Mouse (Mus musculus) right cerebral cortex, adult 18-20 months (tissue): Measurements from ENCODE around the gene Prdm16.

ENCODE experiments used
- DNase-seq: peaks from one replicate; pipeline ENCODE4 v3.0.0; 2022; ENCODE audit warnings: mixed read lengths

The Prdm16 gene

DNA sequence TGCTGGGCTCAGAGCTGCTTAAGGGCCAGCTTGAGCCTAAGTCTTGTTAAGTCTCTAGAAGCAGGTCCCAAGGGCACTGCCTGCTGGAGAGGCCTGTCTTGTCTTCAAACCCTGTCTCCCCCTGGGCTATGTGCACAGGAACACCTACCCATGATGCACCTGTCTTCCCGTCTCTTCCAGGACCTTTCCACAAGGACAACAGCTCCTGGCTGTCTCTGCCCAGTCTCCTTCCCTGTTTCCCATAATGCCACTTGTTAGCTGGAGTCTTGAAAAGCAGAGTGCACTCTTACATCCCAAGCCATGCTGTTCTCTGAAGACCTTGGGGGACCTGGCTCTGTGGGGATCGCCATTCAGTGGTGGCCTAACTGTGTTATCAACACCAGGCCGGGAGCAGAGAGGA, 35.7 kb downstream of the Prdm16 start:
- DNase-seq, result no peak

GRCm38 (mm10) chr4:154599977-154600376, 36.7 kb downstream of the Prdm16 start:
- no peak for DNase-seq

- no peak for DNase-seq
Observed at GRCm38 (mm10) chr4:154598357-154598756, 38.3 kb downstream of the Prdm16 start.

- no peak for DNase-seq
Observed at GRCm38 (mm10) chr4:154596805-154597204, 39.9 kb downstream of the Prdm16 start.

DNA sequence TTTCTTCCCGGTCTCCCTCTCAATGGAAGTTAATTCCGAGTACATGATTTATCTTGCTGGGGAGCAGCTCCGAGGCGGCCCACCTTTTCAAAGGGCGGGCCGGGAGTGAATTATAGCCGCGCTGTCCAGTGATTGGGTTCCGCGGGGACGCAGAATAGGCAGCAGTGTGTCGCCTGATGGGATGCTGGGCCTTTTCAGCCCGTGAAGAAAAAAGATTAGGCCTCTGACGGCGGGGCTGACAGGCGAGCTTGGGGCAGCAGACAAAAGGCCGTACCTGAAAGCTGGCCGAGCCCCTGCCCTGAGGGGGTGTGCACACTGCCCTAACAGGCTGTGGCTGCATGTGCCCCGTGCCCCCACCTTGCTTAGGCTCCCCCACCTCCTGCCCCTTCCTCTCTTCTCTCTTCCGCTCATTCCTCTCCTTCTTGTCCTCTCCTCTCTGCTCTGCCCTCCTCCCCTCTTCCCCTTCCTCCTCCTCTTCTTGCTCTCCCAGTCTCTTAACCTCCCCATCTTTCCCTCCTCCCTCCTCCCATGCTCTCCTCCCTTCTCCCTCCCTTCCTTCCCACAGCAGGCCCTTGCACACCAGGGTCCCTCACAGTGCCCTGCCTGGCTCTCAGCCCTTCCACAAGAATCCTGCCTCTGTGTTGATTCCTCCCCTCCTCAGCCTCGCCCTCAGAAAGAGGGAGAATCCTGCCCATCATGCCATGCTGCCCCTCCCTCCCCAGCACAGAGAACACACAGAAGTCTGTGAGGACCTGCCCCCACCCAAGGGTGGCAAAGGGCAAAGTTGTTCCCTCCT, 41.7 kb downstream of the Prdm16 start:
- DNase-seq, result no peak

GRCm38 (mm10) chr4:154594116-154594760, 42.4 kb downstream of the Prdm16 start:
- no peak for DNase-seq

DNA sequence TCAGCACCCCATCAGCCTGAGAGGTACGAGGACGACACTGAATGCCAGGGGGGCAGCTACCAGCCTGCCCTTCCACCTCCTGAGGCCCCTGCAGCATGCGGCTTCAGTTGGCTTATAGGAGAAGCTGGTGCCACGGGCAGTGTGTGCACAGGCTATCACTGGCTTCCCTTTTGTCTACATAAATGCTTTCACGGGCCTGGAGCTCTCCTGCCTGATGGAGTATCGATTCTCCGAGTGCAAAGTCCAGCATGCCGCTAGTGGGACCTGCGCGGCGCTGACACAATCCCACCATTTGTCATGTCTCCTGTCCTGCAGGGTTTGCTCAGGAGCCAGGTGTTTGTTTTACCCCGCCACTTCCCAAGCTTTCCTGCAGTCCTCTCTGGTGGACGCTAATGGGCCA, 44.1 kb downstream of the Prdm16 start:
- no peak for DNase-seq

GRCm38 (mm10) chr4:154590910-154591309, 45.8 kb downstream of the Prdm16 start:
- no peak for DNase-seq

- DNase-seq, result no peak
Observed at GRCm38 (mm10) chr4:154586334-154586733, 50.3 kb downstream of the Prdm16 start.

DNA sequence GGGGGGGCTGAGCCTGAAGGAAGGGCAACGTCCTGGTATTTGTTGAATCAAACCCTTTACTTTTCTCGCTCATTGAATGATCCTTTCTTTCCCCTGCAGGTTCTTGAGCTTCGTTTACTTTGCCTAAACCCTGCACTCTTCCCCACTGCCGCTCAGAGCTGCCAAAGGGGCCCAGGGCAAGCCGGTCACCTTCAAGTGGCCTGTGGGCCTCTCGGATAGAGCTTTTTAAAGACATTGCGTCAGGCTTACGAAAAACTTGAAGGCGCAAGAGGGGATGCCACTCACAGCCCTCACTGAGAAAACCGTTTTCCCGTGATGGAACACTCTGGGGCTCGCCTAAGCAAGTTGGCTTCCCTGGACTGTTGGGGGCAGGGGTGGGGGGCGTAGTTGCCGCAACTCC, 50.9 kb downstream of the Prdm16 start:
- no peak for DNase-seq

- no peak for DNase-seq
Observed at GRCm38 (mm10) chr4:154583712-154584111, 53.0 kb downstream of the Prdm16 start.

- DNase-seq, result peak; percentile 38
Observed at GRCm38 (mm10) chr4:154582607-154583236, 54.0 kb downstream of the Prdm16 start.

DNA sequence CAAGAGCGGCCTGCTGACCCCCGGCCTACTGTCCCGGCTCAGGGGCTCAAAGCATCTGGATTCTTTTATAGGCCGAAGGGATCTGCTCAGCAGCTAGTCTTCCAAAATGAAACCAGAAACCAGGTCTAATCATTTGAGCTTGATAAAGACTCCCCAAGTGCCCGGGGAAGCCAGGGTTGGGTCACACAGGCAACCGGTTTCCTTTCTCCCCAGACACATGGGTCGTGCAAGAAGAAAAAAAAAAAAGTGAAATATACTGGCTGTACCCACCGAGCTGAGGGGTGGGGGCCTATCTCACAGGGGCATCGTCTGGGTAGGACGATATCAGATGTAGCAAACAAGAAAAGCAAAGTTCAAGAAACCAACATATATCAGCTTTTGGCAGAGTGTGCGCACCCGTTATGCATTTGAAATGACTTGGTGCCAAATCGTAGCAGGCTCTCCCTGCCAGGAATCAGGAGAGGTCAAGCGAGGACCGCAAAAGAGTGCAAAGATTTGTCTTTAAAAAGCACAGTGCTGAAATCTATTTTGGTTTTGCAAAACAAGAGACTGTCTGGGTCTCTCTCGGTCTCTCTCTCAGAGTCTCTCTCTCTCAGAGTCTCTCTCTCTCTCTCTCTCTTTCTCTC, 55.3 kb downstream of the Prdm16 start:
- DNase-seq, result no peak

GRCm38 (mm10) chr4:154574208-154574875, 62.3 kb downstream of the Prdm16 start:
- no peak for DNase-seq

GRCm38 (mm10) chr4:154570451-154570881, 66.2 kb downstream of the Prdm16 start:
- DNase-seq, result no peak

- DNase-seq, result no peak
Observed at GRCm38 (mm10) chr4:154569845-154570244, 66.8 kb downstream of the Prdm16 start.

GRCm38 (mm10) chr4:154568798-154569197, 67.9 kb downstream of the Prdm16 start:
- no peak for DNase-seq

- no peak for DNase-seq
Observed at GRCm38 (mm10) chr4:154567942-154568341, 68.7 kb downstream of the Prdm16 start.

DNA sequence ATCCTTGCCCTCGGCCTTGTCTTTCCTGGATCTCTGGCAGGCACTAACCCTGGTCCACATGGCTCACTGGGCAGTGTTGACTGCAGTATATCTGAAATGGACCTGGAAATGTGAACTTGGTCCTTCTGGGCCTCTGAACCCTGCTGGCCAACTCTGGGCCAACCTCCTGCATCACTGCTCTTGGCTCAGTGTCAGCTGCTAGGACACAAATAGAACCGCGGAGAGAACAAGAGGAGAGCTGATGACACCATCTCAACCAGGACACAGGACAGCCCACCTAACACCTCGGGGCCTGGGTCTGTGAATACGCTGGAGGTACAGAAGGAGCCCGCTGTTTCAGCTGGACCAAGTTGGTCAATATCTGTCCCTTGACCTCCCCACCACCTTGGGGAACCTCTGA, 73.5 kb downstream of the Prdm16 start:
- no peak for DNase-seq

- peak; percentile 55 for DNase-seq
Observed at GRCm38 (mm10) chr4:154558041-154558440, 78.6 kb downstream of the Prdm16 start.

- no peak for DNase-seq
Observed at GRCm38 (mm10) chr4:154557168-154557567, 79.5 kb downstream of the Prdm16 start.

DNA sequence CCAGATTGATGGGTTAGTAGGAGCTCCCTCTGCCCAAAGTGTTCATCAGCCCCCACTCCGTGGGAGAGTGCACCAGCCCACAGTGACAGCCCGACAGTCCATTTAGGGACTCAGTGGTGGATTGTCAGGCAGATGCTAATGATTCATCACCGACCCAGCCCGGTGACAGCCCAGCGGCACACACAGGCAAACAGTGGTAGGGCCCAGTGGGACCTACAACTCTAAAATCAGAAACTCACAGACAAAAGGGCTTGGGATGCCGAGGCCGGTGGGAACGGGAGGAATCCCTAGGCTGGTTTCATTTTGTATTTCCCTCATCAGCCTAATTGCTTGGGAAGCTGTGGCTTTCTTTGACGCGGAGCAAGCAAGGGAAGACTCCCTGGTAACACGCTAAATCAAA, 80.3 kb downstream of the Prdm16 start:
- no peak for DNase-seq

DNA sequence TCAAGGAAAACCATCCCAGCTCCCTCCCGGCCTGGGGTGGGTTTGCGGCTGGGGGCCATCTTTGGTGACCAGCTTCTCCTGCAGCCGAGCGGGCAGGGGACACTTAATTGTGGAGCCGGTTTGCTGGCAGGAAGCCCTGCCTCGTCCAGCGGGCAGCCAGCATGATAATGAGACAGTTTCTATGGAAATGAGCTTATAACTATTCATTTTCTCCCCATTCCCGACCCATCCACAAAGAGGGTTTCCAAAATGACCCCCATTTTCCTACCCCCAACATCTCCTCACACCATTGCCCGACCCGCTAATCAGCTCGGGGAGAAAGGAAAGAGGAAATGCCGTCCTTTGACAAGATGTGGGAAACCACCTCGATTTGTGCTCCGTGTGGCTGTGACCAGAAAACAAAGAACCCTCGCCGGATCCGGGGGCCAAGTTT, 86.7 kb downstream of the Prdm16 start:
- DNase-seq, result peak; percentile 56
